Mouse (Mus musculus): ENCODE data around the gene Lzts3. TPM values are rescaled to one million over a fixed set of nuclear protein-coding genes. Genes with fewer than 3 reads are reported as not detected.

Gene Lzts3
- polyA plus RNA-seq, 1 experiment from 2014 or later = 1.9 TPM

GRCm38 (mm10) chr2:130595596-130595995 lies 47.0 kb downstream of the Lzts3 start:
- Histone ChIP-seq H3K4me1 (ENCODE audit: control insufficient read depth, low read depth, low read length) (no peaks in the 10 kb centered on the region), H3K27me3 (ENCODE audit: control insufficient read depth, insufficient read depth, low read depth, low read length) (no peaks in the 10 kb centered on the region), H3K27ac (ENCODE audit: low read length) (no peak overlapping the region), H3K4me2 (ENCODE audit: low read depth, low read length) (no peak overlapping the region), H3K9me3 (replicated peaks; ENCODE audit: control insufficient read depth, low read length) (no peaks in the 10 kb centered on the region), H3K4me3 (ENCODE audit: low read depth, low read length) (no peak overlapping the region), H3K9ac (ENCODE audit: low read depth, low read length) (no peak overlapping the region), H3K36me3 (ENCODE audit: control insufficient read depth, insufficient read depth) (peaks cover 10% of the 10 kb centered on the region)
- 50% methylated on average over 1 of the region's 1 CpGs for WGBS (ENCODE audit: insufficient replicate concordance)
- ATAC-seq (ENCODE audit: low read depth) = no peak

- Histone ChIP-seq H3K27me3 (ENCODE audit: control insufficient read depth, insufficient read depth, low read depth, low read length) (no peaks in the 10 kb centered on the region), H3K4me2 (ENCODE audit: low read depth, low read length) (no peak overlapping the region), H3K36me3 (ENCODE audit: control insufficient read depth, insufficient read depth) (peaks cover 3% of the 10 kb centered on the region; the same call in 1 of the 2 replicates), H3K4me3 (ENCODE audit: low read depth, low read length) (no peak overlapping the region), H3K9ac (ENCODE audit: low read depth, low read length) (no peak overlapping the region), H3K27ac (ENCODE audit: low read length) (no peak overlapping the region), H3K9me3 (replicated peaks; ENCODE audit: control insufficient read depth, low read length) (no peaks in the 10 kb centered on the region), H3K4me1 (ENCODE audit: control insufficient read depth, low read depth, low read length) (no peaks in the 10 kb centered on the region)
- no peak for ATAC-seq (ENCODE audit: low read depth)
- 58% methylated on average over 2 of the region's 2 CpGs for WGBS (ENCODE audit: insufficient replicate concordance)
Observed at GRCm38 (mm10) chr2:130591016-130591415, 51.6 kb downstream of the Lzts3 start.

- Histone ChIP-seq H3K27ac (ENCODE audit: low read length) (no peak overlapping the region), H3K4me2 (ENCODE audit: low read depth, low read length) (no peak overlapping the region), H3K27me3 (ENCODE audit: control insufficient read depth, insufficient read depth, low read depth, low read length) (no peaks in the 10 kb centered on the region), H3K9me3 (replicated peaks; ENCODE audit: control insufficient read depth, low read length) (no peaks in the 10 kb centered on the region), H3K9ac (ENCODE audit: low read depth, low read length) (no peak overlapping the region), H3K4me3 (ENCODE audit: low read depth, low read length) (no peak overlapping the region), H3K36me3 (ENCODE audit: control insufficient read depth, insufficient read depth) (no peaks in the 10 kb centered on the region), H3K4me1 (ENCODE audit: control insufficient read depth, low read depth, low read length) (no peaks in the 10 kb centered on the region)
- 69% methylated on average over 2 of the region's 2 CpGs for WGBS (ENCODE audit: insufficient replicate concordance)
- ATAC-seq (ENCODE audit: low read depth) = no peak
Observed at GRCm38 (mm10) chr2:130589761-130590160, 52.8 kb downstream of the Lzts3 start.

- Histone ChIP-seq H3K4me3 (ENCODE audit: low read depth, low read length) (no peak overlapping the region), H3K9me3 (replicated peaks; ENCODE audit: control insufficient read depth, low read length) (no peaks in the 10 kb centered on the region), H3K4me2 (ENCODE audit: low read depth, low read length) (no peak overlapping the region), H3K36me3 (ENCODE audit: control insufficient read depth, insufficient read depth) (no peaks in the 10 kb centered on the region), H3K4me1 (ENCODE audit: control insufficient read depth, low read depth, low read length) (no peaks in the 10 kb centered on the region), H3K27ac (ENCODE audit: low read length) (no peak overlapping the region), H3K9ac (ENCODE audit: low read depth, low read length) (no peak overlapping the region), H3K27me3 (ENCODE audit: control insufficient read depth, insufficient read depth, low read depth, low read length) (no peaks in the 10 kb centered on the region)
- ATAC-seq (ENCODE audit: low read depth) = no peak
- 72% methylated on average over 4 of the region's 4 CpGs for WGBS (ENCODE audit: insufficient replicate concordance)
Observed at GRCm38 (mm10) chr2:130589157-130589556, 53.4 kb downstream of the Lzts3 start.

- 30% methylated on average over 2 of the region's 2 CpGs for WGBS (ENCODE audit: insufficient replicate concordance)
- no peak for ATAC-seq (ENCODE audit: low read depth)
Observed at GRCm38 (mm10) chr2:130588373-130588772, 54.2 kb downstream of the Lzts3 start.

GRCm38 (mm10) chr2:130586016-130586415 lies 56.6 kb downstream of the Lzts3 start:
- H3K9ac ChIP-seq (ENCODE audit: low read depth, low read length) = no peak overlapping the region

More at GRCm38 (mm10) chr2:130588373-130588772, 54.2 kb downstream of the Lzts3 start:
- no peak overlapping the region for H3K27ac ChIP-seq (ENCODE audit: low read length)
- no peaks in the 10 kb centered on the region for H3K27me3 ChIP-seq (ENCODE audit: control insufficient read depth, insufficient read depth, low read depth, low read length)
- no peaks in the 10 kb centered on the region for H3K36me3 ChIP-seq (ENCODE audit: control insufficient read depth, insufficient read depth)
- H3K9ac ChIP-seq (ENCODE audit: low read depth, low read length) = no peak overlapping the region
- no peak overlapping the region for H3K4me2 ChIP-seq (ENCODE audit: low read depth, low read length)
- no peak overlapping the region for H3K4me3 ChIP-seq (ENCODE audit: low read depth, low read length)
- no peaks in the 10 kb centered on the region for H3K4me1 ChIP-seq (ENCODE audit: control insufficient read depth, low read depth, low read length)
- no peaks in the 10 kb centered on the region for H3K9me3 ChIP-seq (replicated peaks; ENCODE audit: control insufficient read depth, low read length)

GRCm38 (mm10) chr2:130583902-130584560 lies 58.6 kb downstream of the Lzts3 start:
- WGBS (ENCODE audit: insufficient replicate concordance) = 60% methylated on average over 10 of the region's 10 CpGs
- Histone ChIP-seq H3K27me3 (ENCODE audit: control insufficient read depth, insufficient read depth, low read depth, low read length) (peaks cover 35% of the 10 kb centered on the region), H3K9ac (ENCODE audit: low read depth, low read length) (no peak overlapping the region), H3K36me3 (ENCODE audit: control insufficient read depth, insufficient read depth) (no peaks in the 10 kb centered on the region), H3K9me3 (replicated peaks; ENCODE audit: control insufficient read depth, low read length) (no peaks in the 10 kb centered on the region), H3K27ac (ENCODE audit: low read length) (no peak overlapping the region), H3K4me3 (ENCODE audit: low read depth, low read length) (no peak overlapping the region), H3K4me2 (ENCODE audit: low read depth, low read length) (no peak overlapping the region), H3K4me1 (ENCODE audit: control insufficient read depth, low read depth, low read length) (no peaks in the 10 kb centered on the region)
- ATAC-seq (ENCODE audit: low read depth) = no peak

More at GRCm38 (mm10) chr2:130586016-130586415, 56.6 kb downstream of the Lzts3 start:
- H3K9me3 ChIP-seq (replicated peaks; ENCODE audit: control insufficient read depth, low read length) = no peaks in the 10 kb centered on the region
- H3K36me3 ChIP-seq (ENCODE audit: control insufficient read depth, insufficient read depth) = no peaks in the 10 kb centered on the region
- H3K27me3 ChIP-seq (ENCODE audit: control insufficient read depth, insufficient read depth, low read depth, low read length) = peaks cover 15% of the 10 kb centered on the region
- H3K4me1 ChIP-seq (ENCODE audit: control insufficient read depth, low read depth, low read length) = no peaks in the 10 kb centered on the region
- no peak overlapping the region for H3K27ac ChIP-seq (ENCODE audit: low read length)
- H3K4me3 ChIP-seq (ENCODE audit: low read depth, low read length) = no peak overlapping the region
- ATAC-seq (ENCODE audit: low read depth) = no peak
- H3K4me2 ChIP-seq (ENCODE audit: low read depth, low read length) = no peak overlapping the region
- 61% methylated on average over 6 of the region's 6 CpGs for WGBS (ENCODE audit: insufficient replicate concordance)

Other genes with a start within 250 kb of the Lzts3 start
- gene Cpxm1, start 245.2 kb downstream of the Lzts3 start, polyA plus RNA-seq (2015; fragmentation: Nextera tagmentation; extraction: Ambion mirVana) = 2.5 and 5.0 TPM in 2 replicates
- gene Gm28372, start 237.6 kb downstream of the Lzts3 start, polyA plus RNA-seq (2015; fragmentation: Nextera tagmentation; extraction: Ambion mirVana) = not detected in 2 replicates
- gene 1700020A23Rik, start 237.5 kb downstream of the Lzts3 start, polyA plus RNA-seq (2015; fragmentation: Nextera tagmentation; extraction: Ambion mirVana) = not detected in 2 replicates
- gene Tmem239, start 236.3 kb downstream of the Lzts3 start, polyA plus RNA-seq (2015; fragmentation: Nextera tagmentation; extraction: Ambion mirVana) = not detected in 2 replicates
- 33.0 and 39.3 TPM in 2 replicates for gene Vps16, start 218.5 kb downstream of the Lzts3 start, polyA plus RNA-seq (2015; fragmentation: Nextera tagmentation; extraction: Ambion mirVana)
- gene Pced1a, start 218.1 kb downstream of the Lzts3 start, polyA plus RNA-seq (2015; fragmentation: Nextera tagmentation; extraction: Ambion mirVana) = 3.2 and 3.8 TPM in 2 replicates
- gene Ptpra, start 192.5 kb downstream of the Lzts3 start, polyA plus RNA-seq (2015; fragmentation: Nextera tagmentation; extraction: Ambion mirVana) = 26.7 and 29.6 TPM in 2 replicates
- 30.9 and 34.3 TPM in 2 replicates for gene Mrps26, start 79.1 kb downstream of the Lzts3 start, polyA plus RNA-seq (2015; fragmentation: Nextera tagmentation; extraction: Ambion mirVana)
- not detected in 2 replicates for gene Oxt, start 66.6 kb downstream of the Lzts3 start, polyA plus RNA-seq (2015; fragmentation: Nextera tagmentation; extraction: Ambion mirVana)
- gene Avp, start 60.2 kb downstream of the Lzts3 start, polyA plus RNA-seq (2015; fragmentation: Nextera tagmentation; extraction: Ambion mirVana) = not detected in 2 replicates
- 7.9 and 8.8 TPM in 2 replicates for gene Fastkd5, start 12.8 kb downstream of the Lzts3 start, polyA plus RNA-seq (2015; fragmentation: Nextera tagmentation; extraction: Ambion mirVana)
- gene Ubox5, start 12.8 kb downstream of the Lzts3 start, polyA plus RNA-seq (2015; fragmentation: Nextera tagmentation; extraction: Ambion mirVana) = 4.1 and 4.5 TPM in 2 replicates
- gene Ddrgk1, start 21.9 kb upstream of the Lzts3 start, polyA plus RNA-seq (2015; fragmentation: Nextera tagmentation; extraction: Ambion mirVana) = 43.0 and 48.3 TPM in 2 replicates
- gene Itpa, start 24.8 kb upstream of the Lzts3 start, polyA plus RNA-seq (2015; fragmentation: Nextera tagmentation; extraction: Ambion mirVana) = 37.0 and 41.0 TPM in 2 replicates
- gene Slc4a11, start 54.7 kb upstream of the Lzts3 start, polyA plus RNA-seq (2015; fragmentation: Nextera tagmentation; extraction: Ambion mirVana) = 0.09 and 0.16 TPM in 2 replicates